Mouse (Mus musculus) ES-E14 (cell line): ENCODE results near the gene Reep1.

Experiments used
- CHD2 ChIP-seq: IDR thresholded peaks from 2 replicates; pipeline ENCODE4 v1.6.1; 2014; ENCODE audit warnings: mild to moderate bottlenecking, low read depth, low read length, inconsistent platforms
- HCFC1 ChIP-seq: IDR thresholded peaks from 2 replicates; pipeline ENCODE4 v1.6.1; 2012; ENCODE audit warnings: low read length, inconsistent platforms, borderline replicate concordance; ENCODE audit not compliant: insufficient read depth
- MAFK ChIP-seq: IDR thresholded peaks from 2 replicates; pipeline ENCODE4 v1.6.1; 2014; ENCODE audit warnings: mild to moderate bottlenecking, low read depth, low read length, inconsistent platforms; ENCODE audit not compliant: insufficient read depth
- ZC3H11A ChIP-seq: IDR thresholded peaks from 2 replicates; pipeline ENCODE4 v1.6.1; 2012; ENCODE audit warnings: low read depth, mild to moderate bottlenecking, inconsistent platforms, low read length, borderline replicate concordance
- ZNF384 ChIP-seq: IDR thresholded peaks from 2 replicates; pipeline ENCODE4 v1.6.1; 2012; ENCODE audit warnings: low read depth, low read length, inconsistent platforms

- TF ChIP-seq ZNF384 (no peak), CHD2 (no peak), HCFC1 (no peak), ZC3H11A (no peak), MAFK (no peak)
These were observed 119.5 kb downstream of the Reep1 start, which contains the start of gene Mrpl35 for GRCm38 (mm10) chr6:71826869-71827268.
